Mouse (Mus musculus): ENCODE measurements around the gene Cd81.
A peak's percentile ranks its signal among the peaks of the same experiment; 100 is the strongest.

Gene Cd81

GRCm38 (mm10) chr7:143053008-143053899, 715 bp downstream of the Cd81 start:
- TF ChIP-seq GATA4 (IDR thresholded peaks at IDR 0.05; ENCODE audit: insufficient replicate concordance, low read length): no peak

- no peak for TF ChIP-seq GATA4 (IDR thresholded peaks at IDR 0.05; ENCODE audit: insufficient replicate concordance, low read length)
These were observed 1.5 kb downstream of the Cd81 start for GRCm38 (mm10) chr7:143053961-143054611.

DNA sequence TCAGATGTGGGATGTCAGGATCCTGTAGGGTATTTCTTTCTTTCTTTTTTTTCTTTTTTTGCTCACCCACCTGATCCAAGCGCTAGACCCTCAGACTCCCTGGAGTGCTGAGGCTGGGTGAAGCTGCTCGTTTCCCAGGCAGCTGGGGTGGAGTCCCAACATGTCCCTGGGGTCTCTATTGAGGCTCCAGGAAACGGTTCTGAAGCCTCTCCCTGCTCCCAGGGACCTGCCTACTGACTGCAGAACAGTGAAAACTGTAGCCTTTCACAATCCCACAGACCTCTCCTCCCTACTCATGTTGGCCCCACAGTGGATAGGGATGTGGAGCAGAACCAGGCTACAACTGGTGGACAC, 2.0 kb downstream of the Cd81 start:
- no peak for TF ChIP-seq GATA4 (IDR thresholded peaks at IDR 0.05; ENCODE audit: insufficient replicate concordance, low read length)

- TF ChIP-seq GATA4 (IDR thresholded peaks at IDR 0.05; ENCODE audit: insufficient replicate concordance, low read length): no peak
These were observed 2.5 kb downstream of the Cd81 start for GRCm38 (mm10) chr7:143055001-143055400.

DNA sequence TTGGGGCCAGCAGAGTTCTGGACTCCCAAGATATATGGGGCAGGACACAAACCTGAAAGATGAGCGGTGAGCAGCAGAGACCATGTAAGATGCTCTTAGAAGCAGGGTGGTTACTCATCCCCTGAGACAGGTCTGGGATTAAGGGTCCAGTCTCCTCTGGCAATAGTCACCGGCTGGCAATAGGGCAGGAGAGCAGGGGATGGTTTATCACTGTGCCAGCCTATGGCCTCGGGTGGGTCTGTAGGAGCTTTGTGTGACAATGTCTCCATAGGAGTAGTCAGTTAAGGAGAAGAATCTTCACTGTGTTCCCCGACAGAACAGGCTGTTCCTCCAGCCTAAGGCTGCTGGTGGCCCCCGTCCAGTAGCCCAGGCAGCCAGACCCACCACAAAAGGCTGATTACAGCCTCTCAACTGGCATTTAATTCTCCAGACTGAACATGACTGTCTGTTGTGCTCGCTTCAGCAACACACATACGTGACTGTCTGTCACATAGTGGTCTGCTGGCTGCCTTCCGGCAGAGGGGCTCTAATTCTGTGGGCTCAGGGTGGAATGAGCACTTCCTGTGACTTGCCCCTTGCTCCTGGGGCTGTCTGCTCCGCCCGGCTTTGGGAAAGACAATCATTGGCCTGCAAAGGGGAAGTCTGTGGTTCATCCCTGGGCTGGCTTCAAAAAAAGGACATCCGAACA, 3.1 kb downstream of the Cd81 start:
- no peak for TF ChIP-seq GATA4 (IDR thresholded peaks at IDR 0.05; ENCODE audit: insufficient replicate concordance, low read length)

GRCm38 (mm10) chr7:143057023-143057422, 4.5 kb downstream of the Cd81 start:
- TF ChIP-seq GATA4 (IDR thresholded peaks at IDR 0.05; ENCODE audit: insufficient replicate concordance, low read length): no peak

DNA sequence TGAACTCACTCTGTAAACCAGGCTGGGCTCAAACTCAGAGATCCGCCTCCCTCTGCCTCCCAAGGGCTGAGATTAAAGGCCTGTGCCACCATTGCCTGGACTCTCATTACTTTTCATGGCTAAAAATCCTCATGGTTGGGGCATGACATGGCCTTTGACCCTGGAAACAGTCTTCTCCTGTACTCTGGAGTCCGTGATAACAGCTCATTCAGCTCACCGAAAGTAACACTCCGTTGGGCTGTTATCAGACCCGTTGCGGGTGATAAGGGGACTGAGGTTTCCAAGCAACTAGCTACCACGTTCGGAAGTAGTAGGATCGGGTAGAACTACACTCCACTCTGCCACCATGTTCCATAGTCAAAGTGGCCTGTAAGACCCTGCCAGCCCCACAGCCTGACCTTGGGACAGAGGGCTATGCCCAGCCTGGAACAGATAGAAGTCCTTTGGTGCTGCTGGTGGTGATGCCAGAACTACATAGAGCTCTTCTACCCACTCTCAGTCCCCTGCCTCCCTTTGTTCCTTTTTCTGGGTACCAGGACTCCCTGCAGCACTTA, 5.2 kb downstream of the Cd81 start:
- peak; percentile 96; the same call in 1 of the 2 replicates for TF ChIP-seq GATA4 (IDR thresholded peaks at IDR 0.05; ENCODE audit: insufficient replicate concordance, low read length)

DNA sequence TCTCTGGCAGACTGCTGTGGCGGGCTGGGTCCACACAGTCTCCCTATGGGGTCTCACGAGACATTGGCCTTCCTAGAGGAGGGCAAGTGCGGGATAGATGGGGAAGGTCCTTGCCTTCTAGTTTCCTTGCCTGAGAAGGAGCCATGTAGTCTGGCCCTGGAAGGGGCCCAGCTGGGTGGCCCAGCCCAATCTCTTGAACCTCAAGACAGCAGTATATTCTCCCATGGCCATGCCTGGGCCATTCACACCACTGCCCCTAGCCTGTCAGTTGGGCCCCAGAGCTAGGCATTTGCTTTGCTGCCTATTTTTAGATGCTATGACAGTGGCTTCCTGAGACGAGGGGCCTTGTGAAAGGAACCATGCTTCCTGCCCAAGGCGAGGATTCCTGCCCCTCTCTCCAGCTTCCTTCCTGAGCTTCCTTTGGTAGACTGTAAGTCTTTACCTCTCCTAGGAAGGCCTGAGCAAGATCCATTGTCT, 5.7 kb downstream of the Cd81 start:
- TF ChIP-seq GATA4 (IDR thresholded peaks at IDR 0.05; ENCODE audit: insufficient replicate concordance, low read length): peak; percentile 58; the same call in 1 of the 2 replicates

GRCm38 (mm10) chr7:143059202-143059870, 6.8 kb downstream of the Cd81 start:
- no peak for TF ChIP-seq GATA4 (IDR thresholded peaks at IDR 0.05; ENCODE audit: insufficient replicate concordance, low read length)

DNA sequence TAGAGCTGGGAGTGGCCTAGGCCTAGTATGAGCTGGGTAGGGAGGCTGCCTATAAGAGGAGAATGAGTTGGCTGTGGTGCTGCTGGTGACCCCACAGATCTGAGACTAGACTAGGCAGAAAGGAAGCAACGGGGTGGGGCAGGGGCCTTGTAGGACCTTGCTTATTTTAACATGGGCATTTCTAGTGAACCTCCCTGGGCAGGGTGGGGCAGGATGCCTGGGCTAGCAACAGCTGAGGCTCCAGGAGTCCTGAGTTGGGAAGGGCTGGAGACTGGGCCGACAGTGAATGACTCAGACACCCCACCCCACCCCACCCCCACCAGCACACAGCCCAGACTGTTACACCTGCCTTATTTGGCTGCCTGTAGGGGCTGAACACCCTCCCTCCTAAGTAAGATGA, 10.2 kb downstream of the Cd81 start:
- no peak for TF ChIP-seq GATA4 (IDR thresholded peaks at IDR 0.05; ENCODE audit: insufficient replicate concordance, low read length)

DNA sequence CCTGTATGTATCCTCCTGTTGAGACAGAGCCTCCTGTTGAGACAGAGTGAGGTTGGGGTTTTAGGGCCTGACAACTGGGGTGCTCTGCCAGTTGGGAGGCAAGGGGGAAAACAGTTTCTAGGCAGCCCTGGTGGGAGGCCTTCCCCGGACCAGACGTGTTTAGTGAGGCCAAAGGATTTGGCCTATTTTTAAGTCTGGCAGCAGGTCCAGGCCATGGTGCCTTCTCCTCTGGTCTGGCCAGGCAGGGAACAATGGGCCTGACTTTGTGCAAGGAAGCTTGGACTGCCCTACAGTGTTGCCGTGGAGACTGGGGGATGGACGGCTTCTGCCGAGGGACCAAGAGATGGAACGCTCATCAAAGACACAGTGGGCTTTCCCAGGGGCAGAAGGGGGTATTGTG, 11.7 kb downstream of the Cd81 start:
- TF ChIP-seq GATA4 (IDR thresholded peaks at IDR 0.05; ENCODE audit: insufficient replicate concordance, low read length): no peak

DNA sequence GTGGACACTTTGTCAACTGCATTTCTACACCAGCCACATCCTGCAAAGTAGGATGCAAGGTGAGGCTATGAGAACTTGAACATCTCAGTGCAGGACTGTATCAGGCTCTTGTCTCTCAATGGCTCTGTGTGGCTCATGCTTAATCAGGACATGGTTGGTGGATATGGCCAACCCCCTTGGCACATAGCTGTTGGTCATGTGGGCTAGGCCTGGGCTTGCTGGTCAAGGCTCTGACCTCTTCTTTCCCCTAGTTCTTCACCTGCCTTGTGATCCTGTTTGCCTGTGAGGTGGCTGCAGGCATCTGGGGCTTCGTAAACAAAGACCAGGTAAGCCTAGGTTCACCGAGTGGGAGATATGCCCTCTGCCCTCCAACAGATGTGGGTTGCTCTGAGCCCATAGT, 13.2 kb downstream of the Cd81 start:
- no peak for TF ChIP-seq GATA4 (IDR thresholded peaks at IDR 0.05; ENCODE audit: insufficient replicate concordance, low read length)

DNA sequence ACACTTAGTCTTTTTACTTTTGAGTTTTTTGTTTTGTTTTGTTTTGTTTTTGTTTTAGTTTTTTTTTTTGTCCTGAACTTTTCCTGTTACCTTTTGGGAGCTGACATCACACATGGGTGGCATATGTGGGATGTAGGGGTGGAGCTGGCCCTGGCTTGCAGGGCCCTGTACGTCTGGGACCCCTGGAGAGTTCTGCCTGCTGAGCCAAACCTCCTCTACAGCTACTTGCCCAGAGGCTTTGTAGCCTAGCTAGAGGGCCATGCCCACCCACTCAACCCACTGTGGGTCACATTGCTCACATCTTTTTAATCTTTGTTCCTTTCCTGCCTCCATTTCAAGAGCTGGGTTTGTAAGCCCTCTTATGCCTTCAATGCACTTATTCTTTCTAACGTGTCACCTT, 14.9 kb downstream of the Cd81 start:
- no peak for TF ChIP-seq GATA4 (IDR thresholded peaks at IDR 0.05; ENCODE audit: insufficient replicate concordance, low read length)

DNA sequence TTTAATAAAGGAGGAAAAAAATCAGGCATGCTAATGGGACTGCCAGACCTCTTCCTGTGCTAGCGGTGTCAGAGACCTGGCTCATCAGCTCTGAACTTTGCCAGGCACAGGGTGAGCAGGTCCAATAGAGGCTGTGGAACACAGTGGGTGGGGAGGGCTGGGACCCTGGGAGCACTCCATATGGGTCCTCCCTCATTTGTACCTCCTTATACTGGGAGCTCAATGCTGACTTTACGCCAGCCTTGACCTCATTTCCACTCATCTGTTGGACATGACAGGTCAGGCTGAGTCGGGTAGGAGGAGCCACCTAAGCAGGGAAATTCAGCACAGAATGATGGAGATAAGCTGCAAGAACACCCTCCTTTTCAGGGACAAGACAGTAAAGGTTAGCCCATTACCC, 15.4 kb downstream of the Cd81 start:
- no peak for TF ChIP-seq GATA4 (IDR thresholded peaks at IDR 0.05; ENCODE audit: insufficient replicate concordance, low read length)

DNA sequence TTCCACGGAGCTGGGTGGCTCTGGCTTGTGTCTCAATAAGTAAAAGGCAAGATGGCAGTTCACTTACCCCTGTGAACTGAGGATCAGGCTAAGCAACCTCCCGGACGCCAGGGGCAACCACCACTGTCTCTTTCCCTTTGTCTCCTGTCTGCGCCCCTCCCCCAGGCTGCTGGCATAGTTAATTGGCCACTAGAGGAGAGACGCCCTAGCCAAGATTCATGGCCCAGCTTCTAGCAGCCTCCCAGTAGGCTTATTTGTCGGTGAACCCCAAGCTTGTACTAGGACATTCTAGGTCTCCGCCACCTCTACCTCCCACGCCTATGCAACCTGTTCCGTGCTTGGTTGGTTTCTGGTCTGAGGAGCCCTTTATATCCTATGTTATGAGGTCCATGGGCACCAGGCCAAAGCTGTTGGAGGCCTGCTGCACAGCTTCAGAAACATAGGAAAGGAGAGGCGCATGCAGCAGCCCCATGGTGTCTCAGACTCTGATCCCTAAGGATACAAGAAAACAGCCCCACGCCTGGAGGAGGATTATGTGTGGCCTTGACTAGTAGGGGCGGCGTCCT, 15.9 kb downstream of the Cd81 start:
- TF ChIP-seq GATA4 (IDR thresholded peaks at IDR 0.05; ENCODE audit: insufficient replicate concordance, low read length): no peak

Measured in liver, adult (tissue).